Mouse (Mus musculus): ENCODE data around the gene AC140267.1.

GRCm38 (mm10) chr15:80279053-80279452 is 43.4 kb downstream of the AC140267.1 start:
- TF ChIP-seq CTCF (IDR thresholded peaks at IDR 0.05) (no peak), EP300 (IDR thresholded peaks at IDR 0.05) (no peak)

Data from lung, postnatal 0 days (tissue).